Mouse (Mus musculus) thymus, adult 2 months (tissue): ENCODE data around the gene H2-T22. TPM values are rescaled to one million over a fixed set of nuclear protein-coding genes. Genes with fewer than 3 reads are reported as not detected.
"Not testable (repeated sequence)": the region's sequence is repeated elsewhere in the genome, so short reads cannot be mapped to it uniquely, and the experiment has no call there.

ENCODE experiments used
- DNase-seq: peaks from one replicate; pipeline ENCODE4 v3.0.0; 2021
- H3K27ac ChIP-seq: fragments of 200-500 bp; 2 replicates; pipeline ENCODE4 v1.5.1; 2012; ENCODE audit warnings: low read length, control low read depth; ENCODE audit not compliant: control insufficient read depth, insufficient read depth
- H3K27me3 ChIP-seq: fragments of 200-500 bp; 2 replicates; pipeline ENCODE4 v1.6.1; 2012; ENCODE audit warnings: mild to moderate bottlenecking, low read length, moderate library complexity, mixed read lengths; ENCODE audit not compliant: control insufficient read depth, insufficient read depth
- H3K36me3 ChIP-seq: fragments of 200-500 bp; 2 replicates; pipeline ENCODE4 v1.6.1; 2012; ENCODE audit warnings: mild to moderate bottlenecking, low read length, moderate library complexity; ENCODE audit not compliant: control insufficient read depth, insufficient read depth
- H3K4me1 ChIP-seq: fragments of 200-500 bp; replicated peaks from 2 replicates; pipeline ENCODE4 v1.6.1; 2012; ENCODE audit warnings: low read length; ENCODE audit not compliant: control insufficient read depth, insufficient read depth
- H3K4me3 ChIP-seq: fragments of 200-500 bp; 2 replicates; pipeline ENCODE4 v1.5.1; 2012; ENCODE audit warnings: mild to moderate bottlenecking, low read length, control low read depth, moderate library complexity; ENCODE audit not compliant: control insufficient read depth, insufficient read depth
- CTCF ChIP-seq: fragments of 200-500 bp; IDR thresholded peaks from 2 replicates; pipeline ENCODE4 v1.5.1; 2012; ENCODE audit warnings: mild to moderate bottlenecking, control low read depth, low read length, moderate library complexity, borderline replicate concordance; ENCODE audit not compliant: control insufficient read depth, poor library complexity, insufficient read depth; ENCODE audit errors: extremely low read depth
- POLR2A ChIP-seq: fragments of 200-500 bp; IDR thresholded peaks from 2 replicates; pipeline ENCODE4 v1.6.1; 2012; ENCODE audit warnings: mild to moderate bottlenecking, low read length, control low read depth, moderate library complexity; ENCODE audit not compliant: control insufficient read depth, poor library complexity, insufficient read depth; ENCODE audit errors: extremely low read depth
- WGBS: fragments of 180-500 bp; shearing (Covaris S2); methylation state at CpG from one replicate; pipeline ENCODE4 v1.1.7; 2018; 5-methylcytosine and 5-hydroxymethylcytosine counted together
- polyA plus RNA-seq: library from polyadenylated mRNA; depleted of rRNA; stranded (reverse); fragments of >200 nt; gene quantifications from 2 replicates; pipeline ENCODE4 v1.2.3, GENCODE M21; 2012; rRNA removed

H2-T22 gene
- 105 and 119 TPM in 2 replicates for polyA plus RNA-seq

GRCm38 (mm10) chr17:36042610-36043169, at the start of gene H2-T22, which contains the start of gene Gm6034:
TSS of gene H2-T22 (minus strand) at chr17:36042747.
TSS of gene Gm6034 (plus strand) at chr17:36042961.
- H3K27me3 ChIP-seq, H3K36me3 ChIP-seq: not testable (repeated sequence)
- TF ChIP-seq POLR2A = peak; percentile 98
- Histone ChIP-seq H3K27ac (peak within 1 kb of the TSS; percentile 86), H3K4me1 (peaks cover 22% of the 10 kb centered on the region), H3K4me3 (peak within 1 kb of the TSS; percentile 95)
- DNase-seq = peak; percentile 82
- under 1% methylated on average over 12 of the region's 12 CpGs for WGBS

- not testable (repeated sequence) for H3K4me3 ChIP-seq, H3K4me1 ChIP-seq, DNase-seq, H3K27ac ChIP-seq, H3K36me3 ChIP-seq, H3K27me3 ChIP-seq
- WGBS = no CpG with 5 or more reads among the region's 2 CpGs
Observed at GRCm38 (mm10) chr17:36091933-36092332, 49.4 kb upstream of the H2-T22 start.

GRCm38 (mm10) chr17:36085976-36086375, 43.4 kb upstream of the H2-T22 start:
- not testable (repeated sequence) for H3K27me3 ChIP-seq, H3K27ac ChIP-seq, H3K4me3 ChIP-seq, H3K36me3 ChIP-seq
- WGBS = 9% methylated on average over 1 of the region's 1 CpGs
- DNase-seq = peak; percentile 73
- peaks cover 14% of the 10 kb centered on the region for H3K4me1 ChIP-seq

- TF ChIP-seq CTCF (no peak), POLR2A (no peak)
- WGBS = under 1% methylated on average over 42 of the region's 42 CpGs
- Histone ChIP-seq H3K27me3 (no peaks in the 10 kb centered on the region; the same call in 1 of the 2 replicates), H3K36me3 (no peaks in the 10 kb centered on the region), H3K4me1 (peaks cover 14% of the 10 kb centered on the region), H3K4me3 (peak overlapping the region; percentile 57), H3K27ac (no peak overlapping the region)
- peak; percentile 35 for DNase-seq
Observed at GRCm38 (mm10) chr17:36083870-36084451, 41.4 kb upstream of the H2-T22 start.

- Histone ChIP-seq H3K27ac (no peak overlapping the region), H3K4me3 (peak overlapping the region; percentile 57), H3K27me3 (no peaks in the 10 kb centered on the region; the same call in 1 of the 2 replicates), H3K36me3 (no peaks in the 10 kb centered on the region), H3K4me1 (peaks cover 14% of the 10 kb centered on the region)
- WGBS = under 1% methylated on average over 46 of the region's 46 CpGs
- TF ChIP-seq POLR2A = no peak
- no peak for TF ChIP-seq CTCF
- DNase-seq = peak; percentile 28
Observed at GRCm38 (mm10) chr17:36083266-36083869, 40.8 kb upstream of the H2-T22 start.

- not testable (repeated sequence) for H3K36me3 ChIP-seq, H3K27me3 ChIP-seq, DNase-seq, H3K27ac ChIP-seq
- H3K4me3 ChIP-seq = peak overlapping the region; percentile 57
- 35% methylated on average over 6 of the region's 6 CpGs for WGBS
- H3K4me1 ChIP-seq = peaks cover 14% of the 10 kb centered on the region
Observed at GRCm38 (mm10) chr17:36082519-36083232, 40.1 kb upstream of the H2-T22 start.

- not testable (repeated sequence) for DNase-seq, H3K36me3 ChIP-seq, H3K4me3 ChIP-seq, H3K27ac ChIP-seq, H3K27me3 ChIP-seq
- peaks cover 14% of the 10 kb centered on the region for H3K4me1 ChIP-seq
Observed at GRCm38 (mm10) chr17:36081901-36082300, 39.4 kb upstream of the H2-T22 start.
